Mouse (Mus musculus): Measurements from ENCODE around the gene Smox.

Smox gene

GRCm38 (mm10) chr2:131484182-131484581 is 7.1 kb upstream of the Smox start:
- in situ Hi-C loops (cut with MseI, MboI), result no loop called here

GRCm38 (mm10) chr2:131485126-131485525 is 6.2 kb upstream of the Smox start:
- in situ Hi-C loops (cut with MseI, MboI), result no loop called here

- in situ Hi-C loops (cut with MseI, MboI), result no loop called here
Measured at GRCm38 (mm10) chr2:131486046-131486445, 5.2 kb upstream of the Smox start.

GRCm38 (mm10) chr2:131487337-131487736 is 4.0 kb upstream of the Smox start:
- in situ Hi-C loops (cut with MseI, MboI), result no loop called here

GRCm38 (mm10) chr2:131488261-131488660 is 3.0 kb upstream of the Smox start:
- in situ Hi-C loops (cut with MseI, MboI), result no loop called here

- in situ Hi-C loops (cut with MseI, MboI), result no loop called here
Measured at GRCm38 (mm10) chr2:131488870-131489269, 2.4 kb upstream of the Smox start.

- in situ Hi-C loops (cut with MseI, MboI), result no loop called here
Measured at GRCm38 (mm10) chr2:131489591-131489990, 1.7 kb upstream of the Smox start.

- in situ Hi-C loops (cut with MseI, MboI), result no loop called here
Measured at GRCm38 (mm10) chr2:131491707-131492595, 655 bp downstream of the Smox start.

GRCm38 (mm10) chr2:131492596-131493139 is 1.4 kb downstream of the Smox start:
- in situ Hi-C loops (cut with MseI, MboI), result no loop called here

GRCm38 (mm10) chr2:131493446-131493845 is 2.1 kb downstream of the Smox start:
- in situ Hi-C loops (cut with MseI, MboI), result no loop called here

- in situ Hi-C loops (cut with MseI, MboI), result no loop called here
Measured at GRCm38 (mm10) chr2:131495256-131495655, 4.0 kb downstream of the Smox start.

- in situ Hi-C loops (cut with MseI, MboI), result no loop called here
Measured at GRCm38 (mm10) chr2:131496125-131496820, 5.0 kb downstream of the Smox start.

GRCm38 (mm10) chr2:131497224-131497856 is 6.0 kb downstream of the Smox start:
- in situ Hi-C loops (cut with MseI, MboI), result no loop called here

- in situ Hi-C loops (cut with MseI, MboI), result no loop called here
Measured at GRCm38 (mm10) chr2:131498219-131498618, 6.9 kb downstream of the Smox start.

- in situ Hi-C loops (cut with MseI, MboI), result no loop called here
Measured at GRCm38 (mm10) chr2:131499290-131499845, 8.1 kb downstream of the Smox start.

- in situ Hi-C loops (cut with MseI, MboI), result no loop called here
Measured at GRCm38 (mm10) chr2:131501886-131502285, 10.6 kb downstream of the Smox start.

GRCm38 (mm10) chr2:131502561-131502960 is 11.3 kb downstream of the Smox start:
- in situ Hi-C loops (cut with MseI, MboI), result no loop called here

- in situ Hi-C loops (cut with MseI, MboI), result loop anchor here in 1 of 2 experiments (5.0 kb wide), 1 partner anchor 83 kb away; no protein-coding TSS in a partner anchor
Measured at GRCm38 (mm10) chr2:131505431-131505830, 14.1 kb downstream of the Smox start.

GRCm38 (mm10) chr2:131506358-131506757 is 15.1 kb downstream of the Smox start:
- in situ Hi-C loops (cut with MseI, MboI), result loop anchor here in 1 of 2 experiments (5.0 kb wide), 1 partner anchor 84 kb away; no protein-coding TSS in a partner anchor

GRCm38 (mm10) chr2:131508501-131508900 is 17.2 kb downstream of the Smox start:
- in situ Hi-C loops (cut with MseI, MboI), result loop anchor here in 1 of 2 experiments (5.0 kb wide), 1 partner anchor 86 kb away; no protein-coding TSS in a partner anchor

GRCm38 (mm10) chr2:131509671-131510313 is 18.5 kb downstream of the Smox start:
- in situ Hi-C loops (cut with MseI, MboI), result loop anchor here in 1 of 2 experiments (5.0 kb wide), 1 partner anchor 87 kb away; no protein-coding TSS in a partner anchor
